Mouse (Mus musculus): Measurements from ENCODE around the gene Frem3.

- TF ChIP-seq CTCF (IDR thresholded peaks at IDR 0.05) (no peak), EP300 (IDR thresholded peaks at IDR 0.05) (no peak)
These were observed 36.5 kb downstream of the Frem3 start for GRCm38 (mm10) chr8:80647394-80647793.

Measured in lung, postnatal 0 days (tissue).